Mouse (Mus musculus) myocyte (in vitro differentiated cells): ENCODE results near the gene Rimbp2.

Experiments used
- MYOD1 ChIP-seq, 3 experiments: IDR thresholded peaks; one replicate each; pipeline ENCODE4 v1.6.1; 2011; ENCODE audit warnings: control low read depth in 2 of 3, low read depth in 2 of 3, mild to moderate bottlenecking in 2 of 3, moderate library complexity in 1 of 3; ENCODE audit not compliant: insufficient read length in 2 of 3, control insufficient read depth in 1 of 3
- MYOG ChIP-seq, 3 experiments: IDR thresholded peaks; one replicate each; pipeline ENCODE4 v1.6.1; 2011; ENCODE audit warnings: control low read depth in 2 of 3, low read depth in 2 of 3, mild to moderate bottlenecking in 2 of 3; ENCODE audit not compliant: insufficient read length in 2 of 3, control insufficient read depth in 1 of 3, insufficient read depth in 1 of 3
- POLR2A ChIP-seq: IDR thresholded peaks from one replicate; pipeline ENCODE4 v1.6.1; 2011; ENCODE audit warnings: low read depth, mild to moderate bottlenecking, control low read depth, moderate library complexity; ENCODE audit not compliant: insufficient read length
- POLR2AphosphoS2 ChIP-seq: IDR thresholded peaks from one replicate; pipeline ENCODE4 v1.6.1; 2011; ENCODE audit warnings: low read depth, control low read depth; ENCODE audit not compliant: insufficient read length
- REST ChIP-seq: IDR thresholded peaks from one replicate; pipeline ENCODE4 v1.6.1; 2011; ENCODE audit warnings: mild to moderate bottlenecking, control low read depth, moderate library complexity; ENCODE audit not compliant: insufficient read depth, insufficient read length
- TCF12 ChIP-seq: IDR thresholded peaks from one replicate; pipeline ENCODE4 v1.6.1; 2011; ENCODE audit warnings: mild to moderate bottlenecking, control low read depth; ENCODE audit not compliant: poor library complexity, insufficient read depth, severe bottlenecking
- USF1 ChIP-seq: IDR thresholded peaks from one replicate; pipeline ENCODE4 v1.6.1; 2011; ENCODE audit warnings: low read depth, mild to moderate bottlenecking, control low read depth, moderate library complexity

DNA sequence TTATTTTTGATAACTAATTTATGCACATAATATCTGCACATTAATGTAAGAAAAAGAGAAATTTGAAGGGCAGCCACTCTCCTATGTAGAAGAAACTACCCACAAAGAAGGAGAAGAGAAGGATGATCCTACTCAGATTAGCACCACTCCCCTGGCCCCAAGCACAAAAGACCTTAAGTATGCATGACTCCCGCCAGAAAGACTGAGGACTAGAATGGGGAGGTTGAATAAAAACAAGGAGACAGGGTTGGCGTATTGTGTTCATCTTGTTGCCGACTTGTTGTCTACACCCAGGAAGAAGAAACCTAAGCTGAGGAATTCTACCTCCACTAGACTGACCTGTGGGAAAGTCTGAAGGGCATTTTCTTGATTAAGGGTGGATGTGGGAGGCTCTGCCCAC lies 5.6 kb upstream of the Rimbp2 start:
- no peak for TF ChIP-seq POLR2AphosphoS2
- TF ChIP-seq POLR2A = no peak
- no peak for TF ChIP-seq USF1
- TF ChIP-seq MYOG (IDR thresholded peaks at IDR 0.05; ENCODE audit: control insufficient read depth in 1 of 3, insufficient read depth in 1 of 3, insufficient read length in 2 of 3, low read depth in 2 of 3) = no peak
- no peak for TF ChIP-seq TCF12
- no peak for TF ChIP-seq REST
- TF ChIP-seq MYOD1 (IDR thresholded peaks at IDR 0.05; ENCODE audit: control insufficient read depth in 1 of 3, insufficient read length in 2 of 3, low read depth in 2 of 3) = no peak
